Mouse (Mus musculus): ENCODE measurements around the gene Asgr1. TPM values are rescaled to one million over a fixed set of nuclear protein-coding genes. Genes with fewer than 3 reads are reported as not detected.

Gene Asgr1
- total and polyA plus RNA-seq, 3 experiments = 0.31 TPM; not detected in 2

GRCm38 (mm10) chr11:70040184-70040583, 13.7 kb upstream of the Asgr1 start:
- Histone ChIP-seq H3K36me3 (ENCODE audit: control insufficient read depth in 1 of 2, insufficient read depth in 2 of 2, low read length in 2 of 2) (no peaks in the 10 kb centered on the region), H3K27ac (ENCODE audit: control insufficient read depth, low read depth, low read length) (no peak overlapping the region), H3K4me3 (ENCODE audit: control insufficient read depth in 1 of 2, insufficient read depth in 1 of 2, low read depth in 2 of 2, low read length in 2 of 2) (no peak overlapping the region), H3K27me3 (ENCODE audit: control insufficient read depth in 1 of 2, insufficient read depth in 2 of 2, low read length in 2 of 2) (no peaks in the 10 kb centered on the region), H3K4me1 (ENCODE audit: control insufficient read depth in 1 of 2, insufficient read depth in 2 of 2, low read length in 2 of 2) (no peaks in the 10 kb centered on the region), H3K9me3 (replicated peaks; ENCODE audit: insufficient read depth, low read length) (no peaks in the 10 kb centered on the region), H3K9ac (ENCODE audit: control insufficient read depth, low read depth, low read length, poor library complexity, severe bottlenecking) (no peak overlapping the region), H3K79me2 (ENCODE audit: control insufficient read depth, insufficient read depth, low read length, poor library complexity) (no peaks in the 10 kb centered on the region)
- no peak for DNase-seq (ENCODE audit: low read depth, low spot score)
- TF ChIP-seq SIN3A (IDR thresholded peaks at IDR 0.05; ENCODE audit: low read length) = no peak
- TF ChIP-seq NELFE (IDR thresholded peaks at IDR 0.05; ENCODE audit: low read depth, low read length) = no peak
- no peak for TF ChIP-seq POLR2AphosphoS5 (IDR thresholded peaks at IDR 0.05; ENCODE audit: borderline replicate concordance, low read depth, low read length)
- TF ChIP-seq ZC3H11A (IDR thresholded peaks at IDR 0.05; ENCODE audit: low read depth, low read length) = no peak
- no peak for TF ChIP-seq TCF12 (IDR thresholded peaks at IDR 0.05; ENCODE audit: low read depth, low read length)
- TF ChIP-seq USF1 (IDR thresholded peaks at IDR 0.05; ENCODE audit: low read depth, low read length) = no peak
- no peak for TF ChIP-seq TAL1 (IDR thresholded peaks at IDR 0.05; ENCODE audit: low read length)
- TF ChIP-seq CHD2 (IDR thresholded peaks at IDR 0.05; ENCODE audit: low read length) = no peak
- TF ChIP-seq ELF1 (IDR thresholded peaks at IDR 0.05; ENCODE audit: low read depth, low read length) = no peak
- no peak for TF ChIP-seq NRF1 (IDR thresholded peaks at IDR 0.05; ENCODE audit: insufficient read depth, low read depth, low read length, poor library complexity, severe bottlenecking)
- TF ChIP-seq GATA1 (IDR thresholded peaks at IDR 0.05; ENCODE audit: low read depth, low read length) = no peak
- TF ChIP-seq RCOR1 (IDR thresholded peaks at IDR 0.05; ENCODE audit: low read depth, low read length) = no peak
- no peak for TF ChIP-seq ZMIZ1 (IDR thresholded peaks at IDR 0.05; ENCODE audit: low read depth, low read length)
- no peak for TF ChIP-seq JUND (IDR thresholded peaks at IDR 0.05; ENCODE audit: low read depth, low read length)
- no peak for TF ChIP-seq GABPA (IDR thresholded peaks at IDR 0.05; ENCODE audit: low read depth, low read length)
- no peak for TF ChIP-seq RAD21 (IDR thresholded peaks at IDR 0.05; ENCODE audit: low read depth, low read length)
- no peak for TF ChIP-seq ZNF384 (IDR thresholded peaks at IDR 0.05; ENCODE audit: low read depth, low read length)

- no peak overlapping the region for H3K9ac ChIP-seq (ENCODE audit: control insufficient read depth, low read depth, low read length, poor library complexity, severe bottlenecking)
- no peaks in the 10 kb centered on the region for H3K27me3 ChIP-seq (ENCODE audit: control insufficient read depth in 1 of 2, insufficient read depth in 2 of 2, low read length in 2 of 2)
- H3K4me3 ChIP-seq (ENCODE audit: control insufficient read depth in 1 of 2, insufficient read depth in 1 of 2, low read depth in 2 of 2, low read length in 2 of 2) = no peak overlapping the region
- H3K27ac ChIP-seq (ENCODE audit: control insufficient read depth, low read depth, low read length) = no peak overlapping the region
- H3K9me3 ChIP-seq (replicated peaks; ENCODE audit: insufficient read depth, low read length) = no peaks in the 10 kb centered on the region
- no peaks in the 10 kb centered on the region for H3K36me3 ChIP-seq (ENCODE audit: control insufficient read depth in 1 of 2, insufficient read depth in 2 of 2, low read length in 2 of 2)
- TF ChIP-seq NELFE (IDR thresholded peaks at IDR 0.05; ENCODE audit: low read depth, low read length) (no peak), USF1 (IDR thresholded peaks at IDR 0.05; ENCODE audit: low read depth, low read length) (no peak), TAL1 (IDR thresholded peaks at IDR 0.05; ENCODE audit: low read length) (no peak), ZKSCAN1 (IDR thresholded peaks at IDR 0.05; ENCODE audit: low read depth, low read length) (no peak), JUND (IDR thresholded peaks at IDR 0.05; ENCODE audit: low read depth, low read length) (no peak)
- no peaks in the 10 kb centered on the region for H3K4me1 ChIP-seq (ENCODE audit: control insufficient read depth in 1 of 2, insufficient read depth in 2 of 2, low read length in 2 of 2)
- no peak for DNase-seq (ENCODE audit: low read depth, low spot score)
- no peaks in the 10 kb centered on the region for H3K79me2 ChIP-seq (ENCODE audit: control insufficient read depth, insufficient read depth, low read length, poor library complexity)
These were observed 11.4 kb upstream of the Asgr1 start for GRCm38 (mm10) chr11:70042309-70043085.
